Comparison of ENCODE assay signal across 25 mouse cellular contexts in genomic region chr9:10492243-10492642, GRCm38 (mm10).
"Had no signal": no experiment of that assay in that cellular context is flagged by ENCODE, and none has a peak within 500 bp of the region (broad histone marks: within the 10 kb centered on the region; RNA-seq: fewer than 3 reads in every experiment).

No protein-coding gene starts in this region.

- ATAC-seq: inflammation-experienced regulatory T-cells, adult 6 months; intestine, embryonic 15.5 days; intestine, postnatal 0 days; liver, embryonic 12.5 days had no signal

- H3K27ac ChIP-seq: gastrocnemius, adult 2 months; heart, adult 2 months; heart, embryonic 13.5 days; heart, embryonic 15.5 days; hindbrain, embryonic 13.5 days; hindbrain, embryonic 15.5 days; intestine, embryonic 15.5 days; layer of hippocampus, adult 2 months; left cerebral cortex, adult 2 months; limb, embryonic 15.5 days; liver, embryonic 12.5 days; liver, embryonic 14.5 days had no signal

- H3K4me3 ChIP-seq: gastrocnemius, adult 2 months; heart, adult 2 months; heart, embryonic 13.5 days; heart, embryonic 15.5 days; hindbrain, embryonic 13.5 days; hindbrain, embryonic 15.5 days; intestine, embryonic 15.5 days; layer of hippocampus, adult 2 months; left cerebral cortex, adult 2 months; limb, embryonic 15.5 days; liver, embryonic 12.5 days had no signal

- H3K9ac ChIP-seq: heart, embryonic 13.5 days; heart, embryonic 15.5 days; hindbrain, embryonic 13.5 days; hindbrain, embryonic 15.5 days; intestine, embryonic 15.5 days; limb, embryonic 15.5 days; liver, embryonic 12.5 days; liver, embryonic 14.5 days had no signal

- DNase-seq: gastrocnemius, adult 2 months; gastrocnemius, postnatal 14 days; gastrocnemius, postnatal 36 days; heart, adult 11 months; heart, adult 2 months; heart, postnatal 14 days; heart, postnatal 36 days; kidney, adult 18-20 months; kidney, adult 8-10 months; kidney, postnatal 10 days; kidney, postnatal 25 days; kidney, postnatal 4 days had no signal

- H3K36me3 ChIP-seq: heart, embryonic 13.5 days; heart, embryonic 15.5 days; hindbrain, embryonic 13.5 days; hindbrain, embryonic 15.5 days; intestine, embryonic 15.5 days; limb, embryonic 15.5 days; liver, embryonic 12.5 days had no signal

- H3K9me3 ChIP-seq: heart, embryonic 13.5 days; heart, embryonic 15.5 days; hindbrain, embryonic 13.5 days; hindbrain, embryonic 15.5 days; intestine, embryonic 15.5 days; limb, embryonic 15.5 days; liver, embryonic 12.5 days had no signal

- H3K4me2 ChIP-seq: heart, embryonic 11.5 days; heart, embryonic 13.5 days; heart, embryonic 15.5 days; hindbrain, embryonic 13.5 days; hindbrain, embryonic 15.5 days; intestine, embryonic 15.5 days; limb, embryonic 15.5 days; liver, embryonic 12.5 days had no signal

- H3K4me1 ChIP-seq: heart, embryonic 13.5 days; heart, embryonic 15.5 days; hindbrain, embryonic 13.5 days; hindbrain, embryonic 15.5 days; intestine, embryonic 15.5 days; limb, embryonic 15.5 days; liver, embryonic 12.5 days had no signal

- H3K27me3 ChIP-seq: heart, embryonic 13.5 days; heart, embryonic 15.5 days; hindbrain, embryonic 13.5 days; hindbrain, embryonic 15.5 days; intestine, embryonic 15.5 days; limb, embryonic 15.5 days; liver, embryonic 12.5 days had no signal
